In the genomic region with DNA sequence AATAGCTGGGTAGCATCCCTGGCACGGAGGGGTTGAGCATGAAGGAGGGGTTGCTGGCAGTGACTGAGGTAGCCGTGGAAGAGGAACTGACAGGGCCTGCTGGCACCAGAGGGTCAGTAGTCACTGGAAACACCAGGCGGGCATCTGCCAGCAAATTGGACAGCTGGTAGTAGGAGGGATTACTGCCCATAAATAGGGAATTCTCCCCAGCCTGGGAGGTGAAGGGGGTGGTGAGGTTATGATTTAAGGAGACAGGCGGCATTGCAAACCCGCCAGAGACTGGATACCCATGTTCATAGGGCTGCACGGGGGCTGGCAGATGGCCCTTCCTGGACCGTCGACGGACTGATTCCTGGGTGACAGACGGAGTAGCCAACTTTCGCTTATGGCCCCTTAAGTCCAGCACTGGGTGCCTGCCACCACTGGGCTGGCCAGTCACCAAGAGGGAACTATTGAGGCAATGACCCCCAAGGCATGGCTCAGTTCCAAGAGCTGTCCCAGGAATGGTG, we compare ENCODE assay signal across 18 mouse cellular contexts. TPM values are rescaled to one million over a fixed set of nuclear protein-coding genes. Genes with fewer than 3 reads are reported as not detected.
DNase-seq lines count a peak whose midpoint lies in the region; TF ChIP-seq lines count a peak whose summit lies in the region.
"Had no signal": no experiment of that assay in that cellular context is flagged by ENCODE, and none has a peak within 500 bp of the region (broad histone marks: within the 10 kb centered on the region; RNA-seq: fewer than 3 reads in every experiment).

No protein-coding gene starts in this region.

- H3K27ac ChIP-seq in gastrocnemius, adult 2 months = no peak overlapping the region
- H3K27ac ChIP-seq: embryonic facial prominence, embryonic 13.5 days; hindbrain, embryonic 12.5 days; limb, embryonic 12.5 days; liver, embryonic 12.5 days; neural tube, embryonic 12.5 days had no signal

- no peak for TF ChIP-seq CTCF in gastrocnemius, adult 2 months (IDR thresholded peaks at IDR 0.05)

- peak; percentile 33 for DNase-seq in gastrocnemius, adult 2 months
- DNase-seq in gastrocnemius, adult 18-20 months (ENCODE audit: low spot score) = no peak
- DNase-seq in left cerebral cortex, postnatal 4 days = peak; percentile 89
- no peak for DNase-seq in left cerebral cortex, postnatal 25 days (ENCODE audit: low spot score in 2 of 2)
- DNase-seq in right cerebral cortex, postnatal 4 days = peak; percentile 41
- DNase-seq in right cerebral cortex, adult 2 months (ENCODE audit: low spot score in 2 of 2) = no peak
- DNase-seq in adrenal gland, adult 8-10 months = no peak
- DNase-seq: cerebellum, adult 9-11 months; kidney, postnatal 36 days; lung, adult 2 months; lung, postnatal 4 days; thymus, postnatal 36 days had no signal

- no peak overlapping the region for H3K4me3 ChIP-seq in gastrocnemius, adult 2 months
- H3K4me3 ChIP-seq: embryonic facial prominence, embryonic 13.5 days; hindbrain, embryonic 12.5 days; limb, embryonic 12.5 days; liver, embryonic 12.5 days; neural tube, embryonic 12.5 days had no signal

- intact Hi-C loops in gastrocnemius, adult 2 months (cut with DNase I) = no loop called here
- intact Hi-C loops in left cerebral cortex, postnatal 4 days (cut with DNase I) = no loop called here
- intact Hi-C loops in left cerebral cortex, postnatal 25 days (cut with DNase I) = no loop called here

RNA-seq across cellular contexts. Expression of a gene that starts 7.3 kb away (rescaled TPM):
- total RNA-seq in gastrocnemius, adult 2 months (2021) = 10 to 100 TPM; 31.7 to 32.6 TPM
- total RNA-seq in gastrocnemius, adult 18-20 months (2021) = 10 to 100 TPM; 29.8 to 30.6 TPM
- total RNA-seq in left cerebral cortex, postnatal 4 days (2021) = 10 to 100 TPM; 66.4 to 69.2 TPM
- total RNA-seq in left cerebral cortex, postnatal 25 days (2021) = 100 to 1,000 TPM in 1 of 2 experiments, 10 to 100 TPM in 1; 96.3 to 106 TPM
- total RNA-seq in adrenal gland, adult 8-10 months (2022) = 100 to 1,000 TPM; 123 to 161 (median 141) TPM

RNA-seq across cellular contexts. Expression of a gene that starts 37.1 kb away (rescaled TPM):
- total RNA-seq in gastrocnemius, adult 2 months (2021) = not detected
- not detected for total RNA-seq in gastrocnemius, adult 18-20 months (2021)
- 10 to 100 TPM; 43.6 to 48.3 TPM for total RNA-seq in left cerebral cortex, postnatal 4 days (2021)
- total RNA-seq in left cerebral cortex, postnatal 25 days (2021) = 10 to 100 TPM; 54.6 to 56.2 TPM
- not detected for total RNA-seq in adrenal gland, adult 8-10 months (2022)
- total RNA-seq: CH12.LX had no signal

Comparison
In these comparisons a context has a peak if more than half of its experiments do, and no peak if none do; other contexts are left out.
1. DNase-seq: peak in gastrocnemius, adult 2 months (single experiment), left cerebral cortex, postnatal 4 days (single experiment) and right cerebral cortex, postnatal 4 days (single experiment); none in gastrocnemius, adult 18-20 months (single experiment), left cerebral cortex, postnatal 25 days (0 of 2), right cerebral cortex, adult 2 months (0 of 2) and adrenal gland, adult 8-10 months (single experiment).
2. RNA of a gene that starts 37.1 kb away (total RNA-seq): 54.6 to 56.2 TPM in left cerebral cortex, postnatal 25 days and 43.6 to 48.3 TPM in left cerebral cortex, postnatal 4 days; not detected in gastrocnemius, adult 2 months, not detected in gastrocnemius, adult 18-20 months and not detected in adrenal gland, adult 8-10 months; every median in the first group is over 10 times any median in the second.